Mouse (Mus musculus): ENCODE results near the gene Apoo. TPM values are rescaled to one million over a fixed set of nuclear protein-coding genes. Genes with fewer than 3 reads are reported as not detected.

Apoo gene
- total RNA-seq, 2 experiments from 2014 or later = 26.4 to 31.8 TPM

Other genes starting within 250 kb of the Apoo start
- 24.7 and 40.3 TPM in 2 replicates for gene Zfx, start 243.4 kb upstream of the Apoo start, total RNA-seq (2014; fragmentation: Nextera tagmentation)
- 28.9 and 36.6 TPM in 2 replicates for gene Zfx, start 243.4 kb upstream of the Apoo start, total RNA-seq (2017)
- gene Eif2s3x, start 154.3 kb upstream of the Apoo start, total RNA-seq (2014; fragmentation: Nextera tagmentation) = 188 and 191 TPM in 2 replicates
- gene Eif2s3x, start 154.3 kb upstream of the Apoo start, total RNA-seq (2017) = 261 and 281 TPM in 2 replicates
- gene Klhl15, start 132.5 kb upstream of the Apoo start, total RNA-seq (2014; fragmentation: Nextera tagmentation) = 8.7 and 11.3 TPM in 2 replicates
- 10.1 and 12.6 TPM in 2 replicates for gene Klhl15, start 132.5 kb upstream of the Apoo start, total RNA-seq (2017)
- gene Fam90a1b, start 340 bp upstream of the Apoo start, total RNA-seq (2014; fragmentation: Nextera tagmentation) = 0.31 TPM in 1 of 2 replicates, not detected in the other
- not detected in 2 replicates for gene Fam90a1b, start 340 bp upstream of the Apoo start, total RNA-seq (2017)
- gene Maged1, start 175.0 kb downstream of the Apoo start, total RNA-seq (2014; fragmentation: Nextera tagmentation) = 0.54 and 3.5 TPM in 2 replicates
- gene Maged1, start 175.0 kb downstream of the Apoo start, total RNA-seq (2017) = 0.28 and 2.7 TPM in 2 replicates